Mouse (Mus musculus) kidney, adult 11 months (tissue): Measurements from ENCODE around the gene Foxj3.
"Not testable (repeated sequence)": the region's sequence is repeated elsewhere in the genome, so short reads cannot be mapped to it uniquely, and the experiment has no call there.

Experiments
- DNase-seq: peaks from one replicate; pipeline ENCODE4 v3.0.0; 2022

Gene Foxj3

DNA sequence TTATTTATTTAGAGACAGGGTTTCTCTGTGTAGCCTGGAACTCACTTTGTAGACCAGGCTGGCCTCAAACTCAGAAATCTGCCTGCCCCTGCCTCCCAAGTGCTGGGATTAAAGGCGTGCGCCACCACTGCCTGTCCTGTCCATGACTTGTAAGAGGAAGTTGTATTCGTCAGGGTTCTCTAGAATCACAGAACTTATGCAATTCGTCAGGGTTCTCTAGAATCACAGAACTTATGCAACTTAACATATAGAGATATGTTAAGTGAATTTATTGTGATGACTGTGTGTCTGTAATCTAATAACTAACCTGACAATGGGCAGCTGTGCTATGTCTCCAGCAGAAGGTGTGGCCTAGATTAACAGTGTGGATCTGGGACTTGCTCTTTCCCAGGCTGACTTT is at the start of gene Foxj3:
Gene Foxj3, plus strand, starts transcription at position 390 of the 400 bp plus-strand sequence.
- not testable (repeated sequence) for DNase-seq

DNA sequence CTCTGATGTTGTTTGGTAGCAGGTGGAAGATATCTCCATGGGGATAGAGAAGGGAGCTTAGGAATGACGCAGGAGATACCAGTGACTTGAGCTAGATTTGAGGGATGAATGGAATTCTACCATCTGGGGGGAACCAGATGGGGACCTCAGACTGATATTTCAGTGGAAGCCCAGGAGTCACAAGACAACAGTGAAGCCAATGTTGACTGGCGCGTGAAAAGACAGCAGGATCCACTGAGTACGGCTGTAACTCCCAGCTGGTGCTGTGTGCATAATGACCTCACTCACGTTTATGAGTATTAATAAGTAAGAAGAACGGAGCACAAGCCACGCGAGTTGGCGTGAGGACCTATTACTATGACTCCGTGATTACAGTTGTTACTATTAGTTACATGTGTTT is 47.1 kb upstream of the Foxj3 start:
- DNase-seq: no peak

DNA sequence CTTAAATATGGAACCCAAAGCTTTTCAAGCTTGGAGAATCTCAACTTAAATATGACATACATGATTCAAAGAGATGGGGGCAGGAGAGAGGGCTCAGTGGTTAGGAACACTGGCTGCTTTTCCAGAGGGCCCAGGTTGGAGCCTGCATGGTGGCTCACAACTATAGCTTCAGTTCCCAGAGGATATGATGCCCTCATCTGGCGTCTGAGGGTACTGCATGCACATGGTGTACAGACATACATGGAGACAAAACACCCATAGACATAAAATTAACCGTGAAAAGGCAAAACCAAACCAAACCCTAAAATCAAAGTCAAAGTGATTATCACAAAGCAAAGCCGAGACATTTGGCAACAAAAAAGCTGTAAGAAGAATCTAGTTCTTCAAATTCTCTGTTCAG is 46.0 kb upstream of the Foxj3 start:
- DNase-seq: no peak

DNA sequence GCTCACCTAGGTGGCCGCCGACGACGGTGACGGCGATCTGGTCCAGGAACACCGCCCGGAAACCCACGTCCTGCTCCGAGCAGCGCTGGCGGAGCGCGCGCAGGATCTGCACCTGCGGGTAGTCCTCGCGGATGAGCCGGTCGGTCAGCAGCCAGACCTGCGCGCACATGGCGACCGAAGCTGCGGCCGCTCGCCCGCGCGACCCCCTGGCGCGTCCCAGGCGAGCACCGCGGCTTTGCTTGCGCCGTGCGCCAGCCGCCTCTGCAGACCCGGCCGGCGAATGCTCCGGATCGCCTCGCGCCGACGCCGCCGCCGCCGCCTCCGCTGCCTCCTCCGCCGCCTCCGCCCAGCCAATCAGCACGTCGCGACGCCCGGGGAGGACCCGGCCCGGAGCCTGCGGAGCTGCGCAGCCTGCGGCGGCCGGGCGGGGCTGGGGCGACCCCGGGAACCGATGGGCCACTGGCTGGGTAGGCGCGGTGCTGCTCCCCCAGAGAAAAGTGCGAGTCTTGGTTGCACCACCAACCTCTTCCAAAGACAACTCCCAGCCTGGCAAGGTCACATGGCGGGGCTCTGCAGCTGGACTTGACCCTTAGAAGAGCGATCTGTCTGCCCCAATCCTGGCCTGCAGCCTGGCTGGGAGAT is 44.4 kb upstream of the Foxj3 start, which contains the start of gene Rimkla:
Gene Rimkla, minus strand, starts transcription at position 338 of the 642 bp plus-strand sequence.
- peak; percentile 40 for DNase-seq

DNA sequence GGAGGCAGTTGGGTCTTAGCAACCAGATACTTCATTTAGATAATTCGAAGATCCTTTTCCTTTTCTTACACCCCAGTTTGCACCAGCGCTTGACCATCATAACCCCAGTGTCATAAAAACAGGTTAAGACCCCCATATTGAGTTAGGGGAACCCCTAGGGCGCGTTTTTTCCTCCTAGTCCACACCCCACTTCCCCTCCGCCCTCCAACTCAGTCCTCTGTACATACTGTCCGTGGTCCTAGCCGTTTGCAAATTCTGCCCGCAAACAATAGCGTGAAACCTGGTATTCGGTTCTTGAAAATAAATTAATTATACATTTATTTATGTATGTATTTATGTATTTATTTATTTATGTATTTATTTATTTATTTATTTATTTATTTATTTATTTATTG is 43.9 kb upstream of the Foxj3 start:
- DNase-seq: no peak

DNA sequence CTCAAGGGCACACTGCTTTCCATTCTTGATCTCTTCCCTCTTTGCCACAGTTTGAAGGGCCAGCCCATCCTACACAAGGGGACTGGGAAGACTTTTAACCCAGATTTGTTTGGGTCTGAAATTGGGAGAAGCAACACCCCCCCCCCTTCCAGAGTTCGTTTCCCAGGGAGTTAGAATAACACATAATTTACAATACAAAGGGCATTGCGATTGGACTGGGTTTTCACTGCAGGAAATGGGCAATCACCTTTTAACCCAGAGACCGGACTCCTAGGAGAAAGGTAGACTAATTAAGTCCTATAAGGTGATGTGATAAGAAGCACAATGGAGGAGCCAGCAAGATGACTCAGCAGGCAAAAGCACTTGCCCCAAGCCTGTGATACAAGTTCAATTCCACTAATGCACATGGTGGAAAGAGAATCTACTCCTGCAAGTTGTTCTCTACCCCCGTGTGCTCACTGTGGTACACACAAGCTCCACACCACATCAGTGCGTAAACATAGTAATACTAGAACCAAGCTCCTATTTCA is 38.4 kb upstream of the Foxj3 start:
- no peak for DNase-seq

DNA sequence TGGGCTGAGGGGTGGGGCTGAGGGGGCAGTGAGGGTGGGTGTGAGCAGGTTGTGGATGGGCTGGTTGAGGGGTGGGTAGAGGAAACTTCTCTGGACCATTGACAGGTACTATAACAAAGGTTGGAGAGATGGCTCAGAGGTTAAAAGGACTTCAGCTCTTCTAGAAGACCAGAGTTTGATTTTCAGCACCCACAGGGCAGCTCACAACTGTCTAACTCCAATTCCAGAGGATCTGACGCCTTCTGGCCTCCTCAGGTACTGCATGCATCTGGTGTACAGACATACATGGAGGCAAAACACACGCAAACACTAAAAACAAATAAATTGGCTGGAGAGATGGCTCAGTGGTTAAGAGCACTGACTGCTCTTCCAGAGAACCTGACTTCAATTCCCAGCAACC is 25.2 kb upstream of the Foxj3 start:
- DNase-seq: no peak

DNA sequence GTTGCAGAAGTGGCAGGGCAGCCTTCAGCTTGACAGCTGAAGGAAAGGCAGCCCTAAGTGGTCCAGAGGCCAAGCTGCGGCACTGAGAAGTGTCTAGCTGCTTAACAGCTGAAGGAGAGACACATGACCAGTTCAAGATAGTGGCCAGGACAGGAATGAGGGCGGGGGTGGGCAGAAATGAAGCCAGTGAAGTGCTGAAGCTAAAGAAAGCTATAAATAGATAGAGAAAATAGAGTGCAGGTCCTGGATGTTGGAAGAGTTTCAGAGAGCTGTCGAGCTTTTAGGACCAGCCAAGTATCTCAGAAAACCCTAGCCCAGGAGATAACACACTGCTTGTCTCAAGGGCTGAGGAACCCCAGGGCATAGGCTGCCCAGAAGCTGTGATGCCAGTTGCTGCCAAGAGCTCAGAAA is 24.1 kb upstream of the Foxj3 start:
- no peak for DNase-seq

DNA sequence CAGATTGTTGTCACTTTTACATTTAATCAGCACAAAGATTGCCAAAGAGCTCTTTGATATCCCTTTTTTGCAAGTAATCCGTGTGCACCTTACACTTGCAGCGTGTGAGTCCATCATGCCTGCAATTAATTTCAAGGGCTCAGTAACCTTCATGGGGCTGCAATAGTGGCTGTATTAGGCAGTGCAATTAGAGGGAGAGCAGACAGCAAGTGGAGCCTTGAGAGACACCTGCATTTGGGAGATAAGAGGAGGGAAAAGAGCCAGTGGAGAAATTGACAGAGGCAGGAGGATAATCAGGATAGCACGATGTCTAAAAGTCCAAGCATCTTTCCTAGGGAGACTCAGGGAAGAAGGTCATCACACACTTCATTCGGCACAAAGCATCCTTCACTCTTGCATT is 13.2 kb upstream of the Foxj3 start:
- no peak for DNase-seq

DNA sequence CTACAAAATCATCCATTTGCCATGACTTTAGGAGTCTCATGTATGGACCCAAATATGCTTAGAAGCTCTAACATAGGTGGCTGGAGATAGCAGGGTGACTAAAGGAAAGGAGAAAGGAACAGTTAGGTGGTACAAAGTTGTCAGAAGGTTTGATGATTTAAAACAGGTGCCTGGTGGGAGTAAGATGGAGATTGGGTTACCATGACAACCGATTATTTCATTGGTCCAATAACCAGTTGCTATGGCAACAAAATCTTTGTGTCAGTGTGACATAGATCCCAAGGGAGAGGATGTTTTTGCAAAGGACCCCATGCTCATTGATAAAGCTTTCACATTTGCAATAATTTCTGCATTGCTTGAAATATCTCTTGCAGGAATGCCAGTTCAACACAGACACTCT is 12.8 kb upstream of the Foxj3 start:
- DNase-seq: no peak

DNA sequence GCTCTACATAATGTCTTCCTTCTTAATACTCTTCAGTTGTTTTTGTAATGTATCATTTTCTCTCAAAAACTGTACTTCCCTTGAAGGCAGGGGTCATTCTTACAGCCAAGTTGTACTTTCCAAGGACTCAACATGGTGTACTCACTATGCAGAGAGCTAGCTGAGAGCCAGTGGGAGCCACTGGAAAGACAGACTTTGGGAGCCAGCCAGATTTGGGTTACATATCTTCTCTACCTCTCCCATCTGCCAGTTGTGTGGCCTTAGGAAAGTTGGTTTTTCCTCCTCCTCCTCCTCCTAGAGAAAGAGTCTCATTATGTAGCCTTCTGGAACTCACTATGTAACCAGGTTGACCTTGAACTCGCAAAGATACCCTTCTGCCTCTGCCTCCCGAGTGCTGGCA is 12.3 kb upstream of the Foxj3 start:
- DNase-seq: no peak

DNA sequence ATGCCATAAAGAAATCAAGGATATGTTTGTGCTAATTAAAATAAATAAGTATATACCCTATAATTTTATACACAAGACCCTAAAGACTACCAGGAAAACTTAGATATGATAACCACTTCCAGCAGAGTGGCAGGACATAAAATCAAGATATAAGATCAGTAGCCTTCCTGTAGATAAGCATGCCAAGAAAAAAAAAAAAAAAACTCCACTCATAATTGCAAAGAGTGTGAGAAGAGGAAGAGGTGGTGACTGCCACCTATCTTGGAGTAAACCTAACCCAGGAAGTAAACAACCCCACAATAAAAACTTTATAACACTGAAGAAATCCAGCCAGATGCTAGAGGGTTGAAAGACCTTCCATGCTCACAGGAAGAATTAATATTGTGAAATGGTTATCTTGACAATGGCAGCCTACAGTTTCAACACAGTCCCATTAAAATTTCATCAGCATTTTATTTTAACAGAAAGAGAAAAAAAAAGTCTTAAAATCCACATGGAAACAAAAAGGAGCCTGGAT is 10.4 kb upstream of the Foxj3 start:
- DNase-seq: no peak

DNA sequence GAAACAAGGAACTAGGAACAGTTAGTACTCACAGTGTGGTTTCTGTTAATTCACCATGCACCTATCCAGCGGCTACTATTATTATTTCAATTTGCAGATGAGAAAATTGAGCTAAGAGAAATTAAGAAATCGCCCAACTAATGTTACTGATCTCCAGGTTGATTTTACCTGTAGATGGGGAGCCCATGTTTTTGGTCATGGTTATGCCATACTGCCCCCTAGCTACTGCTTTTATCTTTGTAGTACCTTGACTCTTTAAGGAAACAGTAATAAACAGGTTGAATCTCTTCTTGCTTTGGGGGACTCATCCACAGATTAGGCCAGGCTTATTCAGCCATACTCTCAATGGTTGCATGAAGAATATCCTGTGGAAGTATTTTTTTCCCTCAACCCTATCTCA is 5.0 kb upstream of the Foxj3 start:
- DNase-seq: no peak

DNA sequence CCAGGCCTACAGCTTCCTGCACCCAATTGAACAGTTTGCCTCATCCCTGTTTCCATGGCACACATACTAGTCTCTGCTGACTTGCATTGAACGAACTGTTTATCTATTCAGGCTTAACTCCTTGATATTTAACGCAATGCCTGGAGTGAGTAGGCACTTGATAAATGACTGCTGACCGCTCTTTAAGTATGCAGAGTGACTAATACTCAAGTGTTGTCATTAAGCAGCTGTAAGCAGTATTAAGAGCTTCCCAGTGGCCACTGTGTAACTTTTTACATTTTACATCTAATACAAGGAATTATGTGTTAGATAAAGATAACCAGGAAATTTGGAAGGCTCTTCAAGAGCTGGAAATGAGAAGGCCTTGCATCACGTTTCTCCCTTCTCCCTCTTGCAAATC is 1.7 kb upstream of the Foxj3 start:
- no peak for DNase-seq

DNA sequence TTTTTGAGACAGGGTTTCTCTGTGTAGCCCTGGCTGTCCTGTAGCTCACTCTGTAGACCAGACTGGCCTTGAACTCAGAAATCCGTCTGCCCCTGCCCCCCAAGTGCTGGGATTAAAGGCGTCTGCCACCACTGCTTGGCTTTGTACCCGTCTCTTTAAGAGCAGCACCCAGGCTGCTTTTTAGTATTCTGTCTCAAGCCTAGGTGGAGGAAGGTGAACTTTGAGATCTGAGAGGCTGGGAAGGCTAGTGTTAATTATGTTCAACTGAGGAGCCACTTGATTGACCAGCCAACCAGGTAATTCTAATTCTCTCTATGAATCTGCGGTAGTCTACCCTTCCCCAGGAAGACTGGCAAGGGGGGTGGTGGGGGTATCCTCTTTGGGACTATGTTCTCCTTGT is 632 bp downstream of the Foxj3 start:
- DNase-seq: peak; percentile 38

DNA sequence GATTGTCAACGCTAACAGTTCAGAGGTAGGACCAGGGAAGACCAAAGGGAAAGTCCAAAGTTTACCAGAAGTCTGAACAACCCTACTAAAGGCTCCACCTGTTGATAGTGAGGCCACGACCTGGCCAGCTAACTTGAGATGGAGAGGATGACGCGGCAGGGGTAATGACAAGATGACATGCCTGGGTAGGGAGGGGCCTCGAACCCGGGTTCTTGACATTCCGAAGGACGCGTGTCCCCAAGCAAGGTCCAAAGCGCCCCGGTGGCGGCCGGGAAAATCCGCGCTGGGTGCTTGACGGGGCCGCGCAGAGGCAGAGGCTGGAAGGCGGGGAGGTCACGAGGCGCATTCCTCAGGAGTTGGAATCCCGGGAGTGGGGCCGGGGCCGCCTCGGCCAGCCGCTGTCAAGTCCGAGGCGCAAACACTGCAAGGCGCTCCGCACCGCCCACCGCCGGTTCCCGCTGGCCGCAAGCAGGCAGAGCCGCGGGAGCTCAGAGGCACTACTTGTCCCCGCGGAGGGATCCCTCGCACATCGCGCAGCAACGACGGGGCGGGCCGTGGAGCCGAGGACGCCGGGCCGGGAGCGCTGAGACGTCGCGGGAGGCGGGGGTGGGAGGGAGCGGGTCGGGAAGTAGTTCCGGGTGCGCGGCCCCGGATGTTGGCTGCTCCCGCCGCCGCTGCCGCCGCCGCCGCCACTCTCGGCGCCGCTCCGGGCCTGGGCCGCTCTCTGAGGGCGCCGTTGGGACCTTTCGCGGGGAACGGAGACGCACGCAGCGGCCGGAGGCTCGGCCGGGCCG is 2.4 kb downstream of the Foxj3 start, which contains the start of gene Frg2f1:
Gene Frg2f1, minus strand, starts transcription at position 499 of the 794 bp plus-strand sequence.
- DNase-seq: peak; percentile 96

DNA sequence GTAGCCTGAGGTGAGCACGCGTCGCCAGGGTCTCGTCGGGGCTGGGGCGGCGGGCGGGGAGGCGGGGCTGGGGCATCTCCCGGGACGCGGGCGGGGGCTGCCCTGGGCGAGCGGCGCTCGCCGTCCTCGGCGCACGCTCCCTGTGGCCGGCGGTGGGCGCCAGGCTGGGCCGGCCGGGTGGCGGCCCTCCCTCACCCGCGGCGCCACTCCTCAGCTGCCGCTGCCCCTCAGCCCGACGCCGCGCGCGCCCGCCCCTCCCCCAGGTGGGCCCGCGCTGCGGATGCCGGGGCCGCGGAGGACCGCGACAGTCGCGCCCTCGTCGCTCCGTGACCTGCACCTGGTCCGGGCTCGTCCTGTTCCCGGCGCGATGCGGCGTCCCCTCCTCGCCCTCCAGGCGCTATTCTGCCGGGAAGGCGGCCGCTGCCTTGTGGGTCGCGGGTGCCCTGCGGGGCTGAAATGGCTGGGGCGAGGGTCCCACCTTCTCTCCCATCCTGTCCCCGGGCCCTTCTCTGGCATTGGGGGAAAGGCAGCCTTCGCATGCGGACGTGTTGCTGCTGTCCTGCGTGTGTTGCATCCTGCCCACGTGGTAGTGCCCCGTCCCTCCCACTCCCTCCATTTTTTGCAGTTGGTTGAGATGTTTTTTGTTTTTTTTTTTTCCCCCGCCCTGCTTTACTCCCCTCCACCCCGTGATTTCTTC is 3.2 kb downstream of the Foxj3 start:
- peak; percentile 31 for DNase-seq

DNA sequence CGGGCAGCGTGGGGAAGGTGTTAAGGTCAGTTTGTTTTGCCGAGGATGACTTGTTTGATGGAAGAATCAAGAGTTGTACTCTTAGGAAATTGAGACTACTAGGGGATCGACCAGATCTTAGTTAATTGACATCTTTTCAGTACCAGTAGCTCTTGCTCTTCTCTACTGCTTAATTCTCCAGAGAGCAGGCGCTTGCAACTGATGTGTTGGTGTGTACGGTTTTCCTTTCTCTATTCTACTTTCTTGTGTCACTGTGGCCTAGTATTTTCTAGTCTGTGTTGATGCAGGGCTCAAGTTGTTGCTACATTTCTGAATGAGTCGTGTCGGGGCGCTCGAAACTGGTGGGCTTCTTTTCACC is 3.7 kb downstream of the Foxj3 start:
- no peak for DNase-seq

DNA sequence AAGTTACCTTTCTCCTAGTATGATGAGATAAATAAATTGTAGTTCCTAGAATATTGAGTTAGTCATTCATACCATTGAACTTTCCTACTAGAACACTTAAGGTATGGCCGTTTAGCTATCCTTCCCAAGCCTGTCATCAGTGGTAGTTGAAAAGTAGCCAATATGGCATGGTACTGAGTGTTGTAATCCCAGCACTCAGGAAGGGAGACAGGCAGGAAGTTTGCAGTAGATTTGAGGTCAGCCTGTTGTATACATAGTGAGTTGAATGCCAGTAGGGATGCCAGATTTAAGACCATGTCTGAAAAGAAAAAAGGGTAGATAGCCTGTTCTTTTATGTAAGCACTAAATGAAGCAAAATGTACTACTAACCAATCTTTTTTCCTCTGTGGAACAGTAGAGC is 14.1 kb downstream of the Foxj3 start:
- no peak for DNase-seq

DNA sequence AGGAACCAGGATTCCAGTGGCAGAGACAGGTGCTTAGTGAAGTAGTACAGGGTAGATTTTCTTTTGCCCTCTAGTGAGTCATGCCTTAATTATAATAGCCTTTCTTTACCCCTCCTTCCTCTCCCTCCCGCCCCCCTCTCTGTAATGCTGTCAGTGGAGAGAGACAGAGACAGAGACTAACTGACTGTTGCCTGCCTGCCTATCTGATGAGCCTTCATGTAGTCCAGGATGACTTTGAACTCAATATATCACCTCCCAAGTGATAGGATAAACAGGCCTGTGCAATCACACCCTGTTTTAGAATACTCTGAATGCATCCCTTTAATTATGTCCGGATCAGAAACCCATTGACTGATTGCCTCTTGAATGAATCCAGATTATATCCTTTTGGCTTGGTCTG is 18.7 kb downstream of the Foxj3 start:
- DNase-seq: no peak

DNA sequence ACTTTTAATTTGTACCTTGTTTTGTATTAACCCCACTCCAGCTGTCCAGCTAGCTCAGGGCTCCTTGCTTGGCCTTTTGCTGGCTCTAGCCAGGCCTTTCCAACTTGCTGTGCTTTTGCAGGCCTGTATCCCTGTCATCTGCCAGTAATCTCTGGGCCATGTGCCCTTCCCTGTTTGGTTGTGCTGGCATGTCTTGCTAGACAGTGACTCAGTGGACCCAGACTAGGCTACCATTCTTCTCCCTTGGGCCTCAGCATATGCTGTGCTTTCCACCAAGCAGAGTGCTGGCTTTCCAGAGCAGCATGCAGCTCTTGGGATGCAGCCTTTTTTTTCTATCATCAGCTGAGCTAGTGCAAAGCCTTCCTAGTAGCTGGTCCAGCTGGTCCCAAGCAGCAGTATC is 26.3 kb downstream of the Foxj3 start:
- DNase-seq: no peak

DNA sequence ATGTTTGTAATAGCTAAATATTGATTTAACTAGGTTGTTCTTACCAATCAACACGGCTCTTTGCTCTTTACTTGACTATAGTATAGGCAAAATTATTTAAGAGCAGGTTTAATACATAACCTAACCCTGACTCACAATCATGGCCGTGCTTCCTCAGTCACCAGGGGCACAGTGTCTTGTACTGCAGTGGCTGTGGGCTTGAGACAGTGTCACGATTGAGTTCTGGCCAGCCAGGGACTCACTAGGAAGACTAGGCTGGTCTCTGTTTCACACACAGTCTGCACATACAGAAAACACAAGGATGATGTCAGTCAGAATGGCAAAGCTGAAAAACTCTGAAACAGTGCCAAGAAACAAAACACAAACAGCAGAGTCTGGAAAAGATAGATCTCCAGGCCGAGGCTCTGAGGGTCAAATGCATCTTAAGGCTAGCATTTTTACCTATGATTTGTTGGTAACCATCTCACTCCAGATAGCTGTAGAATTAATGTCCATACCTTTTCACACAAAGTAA is 29.6 kb downstream of the Foxj3 start:
- DNase-seq: no peak

DNA sequence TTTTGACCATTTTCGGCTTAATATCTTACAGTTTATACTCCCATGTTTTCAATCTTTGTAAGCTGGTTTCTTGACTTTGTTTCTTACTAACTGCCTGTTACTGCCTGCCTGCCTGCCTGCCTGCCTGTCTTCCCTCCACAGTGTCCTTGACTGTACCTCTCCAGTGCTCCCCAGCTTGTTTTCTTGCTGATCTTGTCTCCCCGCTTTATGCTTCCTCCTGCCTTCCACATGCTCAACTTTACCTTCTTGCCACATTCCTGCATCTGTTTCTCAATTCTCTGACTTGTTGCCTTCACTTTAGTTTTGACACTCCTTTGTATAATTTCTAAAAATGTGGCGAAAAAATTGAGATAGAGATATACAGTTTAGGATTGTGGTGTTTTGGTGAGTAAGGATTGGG is 35.9 kb downstream of the Foxj3 start:
- DNase-seq: no peak
